Mouse (Mus musculus) thymus, adult 2 months (tissue): ENCODE measurements around the gene Msh3. TPM values are rescaled to one million over a fixed set of nuclear protein-coding genes. Genes with fewer than 3 reads are reported as not detected.

Experiments used
- DNase-seq: peaks from one replicate; pipeline ENCODE4 v3.0.0; 2021
- H3K27ac ChIP-seq: fragments of 200-500 bp; 2 replicates; pipeline ENCODE4 v1.5.1; 2012; ENCODE audit warnings: low read length, control low read depth; ENCODE audit not compliant: control insufficient read depth, insufficient read depth
- H3K27me3 ChIP-seq: fragments of 200-500 bp; 2 replicates; pipeline ENCODE4 v1.6.1; 2012; ENCODE audit warnings: mild to moderate bottlenecking, low read length, moderate library complexity, mixed read lengths; ENCODE audit not compliant: control insufficient read depth, insufficient read depth
- H3K36me3 ChIP-seq: fragments of 200-500 bp; 2 replicates; pipeline ENCODE4 v1.6.1; 2012; ENCODE audit warnings: mild to moderate bottlenecking, low read length, moderate library complexity; ENCODE audit not compliant: control insufficient read depth, insufficient read depth
- H3K4me1 ChIP-seq: fragments of 200-500 bp; replicated peaks from 2 replicates; pipeline ENCODE4 v1.6.1; 2012; ENCODE audit warnings: low read length; ENCODE audit not compliant: control insufficient read depth, insufficient read depth
- H3K4me3 ChIP-seq: fragments of 200-500 bp; 2 replicates; pipeline ENCODE4 v1.5.1; 2012; ENCODE audit warnings: mild to moderate bottlenecking, low read length, control low read depth, moderate library complexity; ENCODE audit not compliant: control insufficient read depth, insufficient read depth
- CTCF ChIP-seq: fragments of 200-500 bp; IDR thresholded peaks from 2 replicates; pipeline ENCODE4 v1.5.1; 2012; ENCODE audit warnings: mild to moderate bottlenecking, control low read depth, low read length, moderate library complexity, borderline replicate concordance; ENCODE audit not compliant: control insufficient read depth, poor library complexity, insufficient read depth; ENCODE audit errors: extremely low read depth
- POLR2A ChIP-seq: fragments of 200-500 bp; IDR thresholded peaks from 2 replicates; pipeline ENCODE4 v1.6.1; 2012; ENCODE audit warnings: mild to moderate bottlenecking, low read length, control low read depth, moderate library complexity; ENCODE audit not compliant: control insufficient read depth, poor library complexity, insufficient read depth; ENCODE audit errors: extremely low read depth
- WGBS: fragments of 180-500 bp; shearing (Covaris S2); methylation state at CpG from one replicate; pipeline ENCODE4 v1.1.7; 2018; 5-methylcytosine and 5-hydroxymethylcytosine counted together
- polyA plus RNA-seq: library from polyadenylated mRNA; depleted of rRNA; stranded (reverse); fragments of >200 nt; gene quantifications from 2 replicates; pipeline ENCODE4 v1.2.3, GENCODE M21; 2012

The Msh3 gene
- polyA plus RNA-seq, 1 experiment, result 8.4 TPM

DNA sequence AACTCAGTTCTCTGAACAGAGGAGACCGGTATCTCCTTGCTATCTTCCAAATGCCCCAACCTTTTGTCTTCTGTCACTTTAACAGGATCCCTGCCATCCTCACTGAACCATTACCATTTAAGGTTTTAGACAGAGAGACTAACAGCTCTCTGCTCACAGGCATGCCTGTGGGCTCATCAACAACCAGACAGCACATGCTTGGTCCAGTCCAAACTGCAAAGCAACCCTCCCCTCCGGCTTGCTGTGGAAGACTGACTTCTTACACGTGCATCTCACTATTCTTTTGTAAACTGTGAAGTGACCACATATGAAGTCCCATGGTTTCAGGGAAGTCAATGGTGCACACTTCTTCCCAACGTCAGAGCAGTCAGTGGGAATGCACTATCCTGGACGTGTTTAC lies 93.5 kb downstream of the Msh3 start:
- no peak for DNase-seq
- TF ChIP-seq CTCF, result no peak
- TF ChIP-seq POLR2A, result no peak
- 93% methylated on average over 5 of the region's 5 CpGs for WGBS
- Histone ChIP-seq H3K27ac (no peak overlapping the region), H3K36me3 (no peaks in the 10 kb centered on the region), H3K4me1 (no peaks in the 10 kb centered on the region), H3K27me3 (no peaks in the 10 kb centered on the region), H3K4me3 (no peak overlapping the region)

DNA sequence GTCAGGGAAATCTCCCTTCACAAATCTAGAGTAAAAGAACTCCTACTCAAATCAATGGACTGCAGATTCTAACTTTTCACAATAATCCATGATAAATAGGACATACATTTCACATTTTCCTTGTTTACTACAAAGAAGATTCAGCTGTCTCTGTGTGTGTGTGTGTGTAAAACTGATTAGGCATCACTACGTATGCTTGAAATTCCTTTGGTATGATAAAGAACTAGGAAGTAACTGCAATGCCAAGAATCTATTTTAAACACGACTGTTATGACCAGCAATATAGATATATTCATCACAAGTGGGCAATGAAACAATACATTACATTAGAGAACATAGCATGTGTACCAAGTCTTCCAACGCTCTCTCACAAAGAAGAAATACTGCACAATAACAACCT lies 99.3 kb downstream of the Msh3 start:
- no peak overlapping the region for H3K4me3 ChIP-seq
- DNase-seq, result no peak
- no peak overlapping the region for H3K27ac ChIP-seq
- TF ChIP-seq CTCF (no peak), POLR2A (no peak)
- H3K36me3 ChIP-seq, result no peaks in the 10 kb centered on the region
- 90% methylated on average over 3 of the region's 3 CpGs for WGBS
- no peaks in the 10 kb centered on the region for H3K27me3 ChIP-seq
- no peaks in the 10 kb centered on the region for H3K4me1 ChIP-seq

DNA sequence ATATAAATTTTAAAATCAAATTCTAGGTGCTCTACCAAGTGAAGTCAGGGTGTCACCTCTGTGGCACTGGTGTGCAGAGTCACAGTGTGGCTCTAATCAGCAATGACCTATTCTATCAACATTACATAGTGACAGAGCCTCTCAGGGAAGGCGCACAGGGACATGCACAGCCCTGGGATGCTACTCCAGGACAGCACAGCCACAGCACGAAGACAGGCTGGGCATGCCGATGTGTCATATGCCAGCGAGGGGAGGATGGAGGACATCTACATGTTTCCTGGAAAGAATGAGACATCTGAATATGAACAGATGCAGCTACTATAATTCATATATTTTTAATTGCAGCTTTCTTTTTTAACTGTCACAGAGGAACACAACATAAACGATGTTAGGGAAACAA lies 101.0 kb downstream of the Msh3 start:
- Histone ChIP-seq H3K4me1 (no peaks in the 10 kb centered on the region), H3K27ac (no peak overlapping the region), H3K4me3 (no peak overlapping the region), H3K36me3 (no peaks in the 10 kb centered on the region), H3K27me3 (no peaks in the 10 kb centered on the region)
- TF ChIP-seq POLR2A, result no peak
- no peak for TF ChIP-seq CTCF
- WGBS, result 94% methylated on average over 5 of the region's 5 CpGs
- DNase-seq, result no peak

DNA sequence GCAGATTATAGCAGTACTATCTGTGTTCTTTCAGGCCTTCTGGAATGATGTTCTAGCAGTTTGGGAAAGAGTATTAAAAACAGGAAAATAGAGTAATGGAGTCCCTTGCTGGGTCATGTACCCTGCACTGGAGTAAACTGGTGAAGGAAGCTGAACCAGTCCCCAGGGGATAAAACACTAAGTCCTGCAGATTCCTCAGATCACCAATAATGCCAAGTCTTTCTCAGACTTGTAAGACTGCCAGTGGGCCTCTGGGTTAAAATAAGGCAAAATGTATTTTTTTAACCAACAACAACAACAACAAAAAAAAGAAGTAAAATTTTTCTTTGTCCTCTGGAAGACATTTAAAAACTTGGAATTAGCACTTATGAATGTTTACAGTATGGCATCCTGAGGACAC lies 102.5 kb downstream of the Msh3 start:
- no peaks in the 10 kb centered on the region for H3K4me1 ChIP-seq
- no peak overlapping the region for H3K27ac ChIP-seq
- no peak overlapping the region for H3K4me3 ChIP-seq
- no peaks in the 10 kb centered on the region for H3K27me3 ChIP-seq
- TF ChIP-seq CTCF, result no peak
- no peak for TF ChIP-seq POLR2A
- no peak for DNase-seq
- H3K36me3 ChIP-seq, result no peaks in the 10 kb centered on the region

DNA sequence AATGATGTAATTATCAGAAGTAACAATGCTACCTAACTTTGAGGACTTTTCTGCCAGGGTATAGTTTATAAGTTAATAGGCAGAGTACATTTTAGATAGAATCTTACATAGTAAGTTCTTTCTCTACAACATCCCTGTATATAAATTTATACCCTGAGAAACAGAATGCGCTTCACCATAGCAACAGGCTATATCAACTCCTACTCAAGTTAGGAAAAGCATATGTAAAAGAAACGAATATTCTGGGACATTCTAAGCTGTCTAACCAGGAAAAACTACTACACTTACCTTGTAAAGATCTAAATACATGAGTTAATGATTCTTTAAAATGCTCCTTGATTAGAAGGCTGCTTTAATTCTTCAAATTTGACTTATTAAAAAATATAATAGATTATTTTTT lies 107.2 kb downstream of the Msh3 start:
- Histone ChIP-seq H3K4me3 (no peak overlapping the region), H3K4me1 (peaks cover 2% of the 10 kb centered on the region; the same call in 1 of the 2 replicates), H3K36me3 (no peaks in the 10 kb centered on the region), H3K27me3 (no peaks in the 10 kb centered on the region), H3K27ac (no peak overlapping the region)
- 98% methylated on average over 2 of the region's 2 CpGs for WGBS
- no peak for DNase-seq
- TF ChIP-seq CTCF, result no peak

DNA sequence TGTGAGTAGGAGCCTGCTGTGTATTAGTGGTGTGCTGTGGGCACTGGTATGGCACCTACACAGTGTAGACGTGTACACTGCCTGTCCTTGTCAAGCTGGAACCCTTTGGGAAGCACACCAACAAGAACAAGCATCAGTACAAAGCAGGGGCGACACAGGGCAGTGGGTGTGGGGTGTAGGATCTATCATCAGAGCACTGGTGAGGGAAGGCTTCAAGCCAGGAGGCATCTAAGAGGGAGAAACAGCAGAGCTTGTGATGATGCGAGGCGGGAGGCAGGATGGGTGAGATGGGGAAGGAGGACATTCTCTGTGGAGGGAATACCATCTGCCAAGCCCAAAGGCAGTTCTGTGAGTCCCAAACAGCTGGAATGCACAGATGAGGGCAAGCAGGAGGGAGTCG lies 107.8 kb downstream of the Msh3 start:
- TF ChIP-seq CTCF (no peak), POLR2A (no peak)
- Histone ChIP-seq H3K36me3 (no peaks in the 10 kb centered on the region), H3K4me3 (no peak overlapping the region), H3K27me3 (no peaks in the 10 kb centered on the region), H3K27ac (no peak overlapping the region), H3K4me1 (peaks cover 2% of the 10 kb centered on the region; the same call in 1 of the 2 replicates)
- no peak for DNase-seq
- WGBS, result 99% methylated on average over 5 of the region's 5 CpGs

DNA sequence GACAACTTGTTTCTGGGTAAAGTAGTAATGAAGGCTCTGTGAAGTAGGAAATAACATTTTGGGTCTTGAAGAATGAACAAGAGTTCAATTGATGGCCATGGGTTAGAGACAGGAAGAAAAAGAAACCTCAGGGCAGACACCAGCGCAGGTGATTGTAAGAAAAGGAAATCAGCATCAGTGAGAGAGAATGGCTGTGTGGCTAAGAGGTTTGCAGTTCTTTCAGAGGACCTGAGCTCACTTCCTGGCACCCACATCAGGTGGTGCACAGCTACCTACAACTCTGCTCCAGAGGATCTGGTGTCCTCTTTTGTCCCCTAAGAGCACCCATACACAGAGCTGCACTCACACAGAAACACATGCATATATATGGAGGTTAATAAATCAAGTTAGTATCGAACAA lies 110.1 kb downstream of the Msh3 start:
- Histone ChIP-seq H3K36me3 (no peaks in the 10 kb centered on the region), H3K4me1 (peaks cover 2% of the 10 kb centered on the region; the same call in 1 of the 2 replicates), H3K27me3 (no peaks in the 10 kb centered on the region), H3K4me3 (no peak overlapping the region), H3K27ac (no peak overlapping the region)
- 54% methylated on average over 2 of the region's 2 CpGs for WGBS
- peak; percentile 9 for DNase-seq
- no peak for TF ChIP-seq POLR2A
- no peak for TF ChIP-seq CTCF
